Mouse (Mus musculus): ENCODE measurements around the gene Ddx49. TPM values are rescaled to one million over a fixed set of nuclear protein-coding genes. Genes with fewer than 3 reads are reported as not detected.
A peak's percentile ranks its signal among the peaks of the same experiment; 100 is the strongest.

The Ddx49 gene
- polyA plus RNA-seq, 1 experiment from 2014 or later, result 50.4 TPM

DNA sequence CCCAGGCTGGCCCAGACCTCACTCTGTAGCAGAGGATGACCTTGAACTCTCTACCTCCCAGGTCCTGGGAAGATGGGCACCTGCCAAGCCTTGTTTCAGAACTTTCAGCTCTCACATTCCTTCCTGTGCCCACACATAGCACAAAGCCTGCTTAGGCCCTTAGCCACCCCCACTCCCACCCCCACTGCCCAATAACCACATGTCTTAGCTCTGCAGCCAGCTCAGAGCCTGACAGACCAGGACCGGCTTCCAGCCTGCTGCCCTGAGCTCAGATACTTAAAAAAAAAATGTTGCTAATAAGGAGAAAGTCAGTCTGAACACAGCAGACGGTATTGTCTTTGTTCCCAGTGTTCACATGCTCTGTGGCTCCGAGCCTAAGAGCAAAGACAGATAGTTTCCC is 21.3 kb downstream of the Ddx49 start:
- no peak for ATAC-seq (ENCODE audit: low FRiP score, low read depth)
- no peak overlapping the region for H3K4me2 ChIP-seq (replicated peaks)
- H3K27ac ChIP-seq, result no peak overlapping the region

DNA sequence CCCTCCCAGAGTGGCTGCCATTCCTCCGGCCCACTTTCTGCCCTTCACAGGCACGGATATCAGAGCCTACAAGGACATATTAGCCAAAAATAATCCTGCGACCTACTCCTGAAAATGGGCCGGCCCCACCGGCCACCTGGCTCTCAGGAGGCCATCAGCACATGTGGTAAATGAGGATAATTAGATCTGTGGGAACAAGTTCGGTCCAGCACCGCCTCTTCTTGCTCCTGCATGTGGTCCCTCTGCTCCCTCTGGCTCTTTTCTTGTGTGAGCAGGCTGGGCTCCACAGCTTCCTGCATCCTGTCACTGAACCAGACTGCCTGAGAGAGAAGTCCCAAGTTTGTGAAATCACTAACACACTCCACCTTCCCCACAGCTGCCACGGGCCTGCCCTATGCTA is 23.0 kb downstream of the Ddx49 start:
- WGBS, result 70% methylated on average over 8 of the region's 8 CpGs
- Histone ChIP-seq H3K27me3 (replicated peaks) (no peaks in the 10 kb centered on the region), H3K4me1 (peaks cover 25% of the 10 kb centered on the region), H3K9ac (no peak overlapping the region), H3K27ac (0 out of 2 replicates have a peak overlapping the region, but pooled peaks have one; percentile 10), H3K4me3 (no peak overlapping the region), H3K4me2 (replicated peaks) (no peak overlapping the region), H3K36me3 (no peaks in the 10 kb centered on the region), H3K9me3 (no peaks in the 10 kb centered on the region)
- no peak for ATAC-seq (ENCODE audit: low FRiP score, low read depth)

More for the DNA sequence above, 21.3 kb downstream of the Ddx49 start:
- Histone ChIP-seq H3K27me3 (replicated peaks) (no peaks in the 10 kb centered on the region), H3K9ac (no peak overlapping the region), H3K4me1 (peaks cover 29% of the 10 kb centered on the region), H3K9me3 (no peaks in the 10 kb centered on the region), H3K4me3 (no peak overlapping the region), H3K36me3 (peaks cover 14% of the 10 kb centered on the region)
- 60% methylated on average over 3 of the region's 3 CpGs for WGBS

DNA sequence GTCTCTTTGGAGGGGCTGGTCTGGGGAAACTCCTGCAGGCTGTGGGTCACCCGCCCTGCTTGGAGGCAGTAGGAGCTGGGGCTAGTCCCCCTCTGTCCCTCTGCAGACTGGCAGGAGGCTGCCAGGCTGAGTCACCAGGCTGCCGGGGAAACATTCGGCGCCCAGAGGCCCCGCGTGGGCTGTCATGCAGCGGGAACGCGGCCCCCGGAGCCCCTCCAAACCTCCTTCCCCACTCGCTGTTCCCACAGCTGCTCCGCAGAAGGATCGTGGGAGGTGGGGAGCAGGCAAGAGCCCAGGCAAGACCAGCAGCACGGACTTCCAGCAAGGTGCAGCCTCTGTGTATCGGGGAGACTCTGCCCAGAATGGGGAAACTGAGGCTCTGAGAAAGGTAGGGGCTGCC is 24.1 kb downstream of the Ddx49 start:
- Histone ChIP-seq H3K4me1 (peaks cover 17% of the 10 kb centered on the region), H3K27me3 (replicated peaks) (no peaks in the 10 kb centered on the region), H3K36me3 (no peaks in the 10 kb centered on the region), H3K4me2 (replicated peaks) (no peak overlapping the region), H3K27ac (no peak overlapping the region), H3K4me3 (no peak overlapping the region), H3K9me3 (no peaks in the 10 kb centered on the region), H3K9ac (no peak overlapping the region)
- WGBS, result 68% methylated on average over 15 of the region's 15 CpGs
- no peak for ATAC-seq (ENCODE audit: low FRiP score, low read depth)

DNA sequence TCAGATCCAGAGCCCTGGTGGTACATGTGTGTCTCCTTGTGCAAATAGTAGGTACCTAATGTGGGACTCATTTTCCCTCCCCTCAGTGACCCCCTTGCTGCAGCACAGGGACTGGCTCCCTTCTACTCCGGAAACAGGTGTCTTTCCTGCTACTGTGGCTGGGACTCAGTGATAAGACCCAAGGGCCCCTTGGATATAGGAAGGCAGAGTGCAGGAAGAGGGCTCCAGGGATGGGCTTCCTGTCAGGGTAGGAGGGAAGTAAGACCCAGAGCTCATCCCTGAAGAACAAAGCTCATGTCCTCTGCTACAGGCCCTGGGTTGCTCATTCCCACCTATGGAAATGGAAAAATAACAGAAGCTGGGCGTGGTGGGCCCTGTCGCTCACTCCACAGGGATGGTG is 25.8 kb downstream of the Ddx49 start:
- H3K4me2 ChIP-seq (replicated peaks), result no peak overlapping the region
- no peak overlapping the region for H3K4me3 ChIP-seq
- H3K36me3 ChIP-seq, result no peaks in the 10 kb centered on the region
- no peaks in the 10 kb centered on the region for H3K9me3 ChIP-seq
- no peak for ATAC-seq (ENCODE audit: low FRiP score, low read depth)
- 88% methylated on average over 3 of the region's 3 CpGs for WGBS
- no peak overlapping the region for H3K9ac ChIP-seq
- no peak overlapping the region for H3K27ac ChIP-seq
- H3K27me3 ChIP-seq (replicated peaks), result no peaks in the 10 kb centered on the region
- H3K4me1 ChIP-seq, result peaks cover 10% of the 10 kb centered on the region

DNA sequence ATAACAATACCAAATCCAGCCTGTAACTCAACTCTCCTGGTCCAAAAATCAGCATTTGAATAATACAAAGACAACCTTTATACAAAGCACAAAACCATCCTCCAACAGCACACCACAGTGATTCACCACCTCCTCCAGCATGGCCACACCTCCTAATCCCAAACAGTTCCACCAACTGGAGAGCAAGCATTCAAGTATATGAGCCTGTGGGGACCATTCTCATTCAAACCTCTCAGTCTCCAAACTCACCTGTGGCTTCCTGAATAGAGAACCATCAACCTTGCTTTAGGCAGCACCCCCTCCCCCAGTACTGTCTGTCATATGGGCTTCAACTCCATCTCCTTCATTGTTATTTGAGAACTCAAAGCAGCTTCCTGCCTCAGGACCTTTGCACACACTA is 27.9 kb downstream of the Ddx49 start:
- H3K27ac ChIP-seq, result no peak overlapping the region
- ATAC-seq (ENCODE audit: low FRiP score, low read depth), result no peak

DNA sequence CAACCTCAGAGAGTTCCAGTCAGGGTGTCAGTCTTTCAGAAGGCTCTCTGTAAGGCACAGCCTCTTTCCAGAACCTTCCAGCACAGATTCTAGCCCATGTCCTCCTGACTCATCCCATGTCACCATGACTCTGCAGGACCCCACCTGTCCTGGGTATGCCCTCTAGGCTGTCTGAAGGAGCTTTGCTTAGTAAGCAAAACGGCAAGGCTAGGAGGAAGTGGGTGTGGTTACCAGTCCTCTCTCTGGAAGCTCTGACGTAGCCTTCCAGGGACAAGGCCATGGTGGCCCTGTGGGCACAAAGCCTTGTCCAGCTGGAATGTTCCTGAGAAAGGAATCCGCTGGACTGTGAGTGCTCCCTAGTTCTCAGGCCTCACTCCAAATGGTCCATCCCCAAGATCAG is 29.3 kb downstream of the Ddx49 start:
- no peaks in the 10 kb centered on the region for H3K27me3 ChIP-seq (replicated peaks)
- H3K9me3 ChIP-seq, result no peaks in the 10 kb centered on the region
- H3K4me2 ChIP-seq (replicated peaks), result no peak overlapping the region
- 60% methylated on average over 3 of the region's 3 CpGs for WGBS
- no peak overlapping the region for H3K27ac ChIP-seq
- no peak for ATAC-seq (ENCODE audit: low FRiP score, low read depth)
- H3K4me1 ChIP-seq, result no peaks in the 10 kb centered on the region
- H3K36me3 ChIP-seq, result no peaks in the 10 kb centered on the region
- no peak overlapping the region for H3K4me3 ChIP-seq
- H3K9ac ChIP-seq, result no peak overlapping the region

More for the DNA sequence above, 27.9 kb downstream of the Ddx49 start:
- no peak overlapping the region for H3K4me2 ChIP-seq (replicated peaks)
- H3K9ac ChIP-seq, result no peak overlapping the region
- no peaks in the 10 kb centered on the region for H3K9me3 ChIP-seq
- no peaks in the 10 kb centered on the region for H3K36me3 ChIP-seq
- H3K27me3 ChIP-seq (replicated peaks), result no peaks in the 10 kb centered on the region
- no peak overlapping the region for H3K4me3 ChIP-seq
- 0 out of 2 replicates have a peak, but pooled peaks cover 6% of the 10 kb centered on the region for H3K4me1 ChIP-seq

DNA sequence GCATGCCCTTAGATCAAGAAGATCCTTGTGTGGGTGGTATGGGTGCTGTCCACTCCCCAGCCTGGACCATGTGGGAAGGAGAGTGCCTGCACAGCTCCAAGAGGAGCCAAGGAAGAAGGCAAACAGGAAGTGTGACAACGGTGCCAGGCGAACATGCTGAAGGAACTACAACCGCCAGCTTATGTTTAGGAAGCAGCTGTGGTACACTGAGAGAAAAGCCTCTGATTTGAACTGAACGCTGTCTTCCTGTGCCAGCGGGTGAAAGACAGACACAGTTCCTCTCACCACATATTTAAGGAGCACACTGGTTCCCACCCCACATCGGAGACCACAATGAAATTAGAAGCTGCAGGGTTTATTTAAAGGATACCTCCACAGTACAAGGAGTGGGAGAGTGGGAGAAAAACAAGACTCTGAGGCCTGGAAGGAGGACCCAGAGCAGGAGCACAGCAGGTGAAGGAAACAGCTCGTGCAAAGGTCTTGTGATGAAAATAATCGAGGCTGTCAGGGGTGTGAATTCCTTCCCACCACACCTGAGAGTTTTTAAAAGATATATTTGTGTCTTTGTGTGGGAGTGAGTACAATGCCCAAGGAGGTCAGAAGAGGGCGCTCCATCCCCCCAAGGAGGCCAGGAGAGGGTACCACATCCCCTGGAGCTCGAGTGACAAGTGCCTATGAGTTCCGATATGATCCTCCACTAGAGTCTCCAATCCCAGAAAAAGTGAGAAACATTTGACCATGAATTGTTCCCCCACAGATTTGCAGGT is 33.3 kb downstream of the Ddx49 start:
- Histone ChIP-seq H3K4me1 (no peaks in the 10 kb centered on the region), H3K27ac (no peak overlapping the region), H3K36me3 (peaks cover 20% of the 10 kb centered on the region), H3K4me3 (no peak overlapping the region), H3K9ac (no peak overlapping the region), H3K9me3 (no peaks in the 10 kb centered on the region), H3K27me3 (replicated peaks) (no peaks in the 10 kb centered on the region), H3K4me2 (replicated peaks) (no peak overlapping the region)
- ATAC-seq (ENCODE audit: low FRiP score, low read depth), result no peak
- 62% methylated on average over 11 of the region's 11 CpGs for WGBS

DNA sequence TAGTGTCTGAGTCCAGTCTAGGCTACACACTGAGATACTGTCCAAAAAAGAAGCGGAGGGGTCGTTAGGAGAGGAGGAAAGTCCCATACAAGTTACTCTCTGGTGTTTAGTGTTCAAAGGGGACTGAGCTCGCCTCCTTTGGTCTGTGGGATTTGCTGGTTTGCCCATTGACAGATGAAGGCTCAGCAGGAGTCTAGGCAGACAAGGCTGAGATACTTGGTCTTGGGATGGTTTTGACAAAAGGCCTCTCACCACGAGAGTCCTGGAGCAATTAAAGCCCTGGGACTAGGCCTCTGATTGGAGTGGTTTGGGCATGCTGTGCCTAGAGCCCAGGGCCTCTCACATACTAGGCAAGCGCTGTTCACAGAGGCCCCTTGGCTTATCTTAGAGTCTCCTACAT is 34.0 kb downstream of the Ddx49 start:
- H3K9ac ChIP-seq, result no peak overlapping the region
- peaks cover 26% of the 10 kb centered on the region for H3K36me3 ChIP-seq
- no peaks in the 10 kb centered on the region for H3K4me1 ChIP-seq
- no peaks in the 10 kb centered on the region for H3K9me3 ChIP-seq
- 44% methylated on average over 5 of the region's 5 CpGs for WGBS
- no peak for ATAC-seq (ENCODE audit: low FRiP score, low read depth)
- H3K27me3 ChIP-seq (replicated peaks), result no peaks in the 10 kb centered on the region
- no peak overlapping the region for H3K4me3 ChIP-seq
- H3K4me2 ChIP-seq (replicated peaks), result no peak overlapping the region
- no peak overlapping the region for H3K27ac ChIP-seq

DNA sequence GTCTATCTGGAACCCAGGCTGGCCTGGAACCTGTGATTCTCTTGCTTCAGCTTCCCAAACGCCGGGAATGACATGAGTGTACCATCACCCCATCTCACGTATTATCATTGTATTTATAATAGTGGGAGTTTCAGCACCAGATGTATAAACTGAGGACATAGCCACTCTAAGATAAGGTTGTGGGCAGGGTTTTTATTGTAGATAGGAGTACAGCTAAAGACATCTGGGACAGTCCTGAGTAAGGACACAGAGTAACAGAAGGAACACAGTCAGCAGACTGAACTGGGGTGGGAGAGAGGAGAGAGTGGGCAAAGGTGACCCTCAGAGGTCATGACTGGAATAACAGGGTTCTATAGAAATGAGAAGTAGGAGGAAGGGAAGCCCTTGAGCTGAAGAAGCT is 34.6 kb downstream of the Ddx49 start:
- H3K9me3 ChIP-seq, result no peaks in the 10 kb centered on the region
- H3K27ac ChIP-seq, result no peak overlapping the region
- WGBS, result 96% methylated on average over 3 of the region's 3 CpGs
- H3K36me3 ChIP-seq, result peaks cover 33% of the 10 kb centered on the region
- H3K4me1 ChIP-seq, result no peaks in the 10 kb centered on the region
- H3K27me3 ChIP-seq (replicated peaks), result no peaks in the 10 kb centered on the region
- H3K4me3 ChIP-seq, result no peak overlapping the region
- H3K9ac ChIP-seq, result no peak overlapping the region
- no peak for ATAC-seq (ENCODE audit: low FRiP score, low read depth)
- H3K4me2 ChIP-seq (replicated peaks), result no peak overlapping the region

DNA sequence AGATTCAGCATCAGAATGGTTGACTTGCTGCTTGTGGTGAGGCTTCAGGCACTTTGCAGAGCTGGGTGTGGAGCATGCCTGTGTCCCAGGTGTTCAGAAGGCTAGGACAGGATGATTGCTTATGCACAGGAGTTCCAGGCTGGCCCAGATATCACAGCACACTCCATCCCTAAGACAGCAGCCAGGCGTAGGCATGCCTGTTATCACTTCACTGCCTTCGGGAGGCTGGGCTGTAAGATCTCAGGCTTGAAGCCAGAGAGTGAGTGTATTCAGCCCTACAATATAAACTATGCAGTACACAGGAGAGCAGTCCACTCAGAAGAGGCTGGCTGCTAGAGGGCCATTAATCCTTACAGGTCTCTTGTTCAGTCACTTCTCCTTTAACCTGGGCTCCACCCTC is 43.2 kb downstream of the Ddx49 start:
- no peaks in the 10 kb centered on the region for H3K27me3 ChIP-seq (replicated peaks)
- peaks cover 99% of the 10 kb centered on the region for H3K36me3 ChIP-seq
- H3K9ac ChIP-seq, result no peak overlapping the region
- H3K4me3 ChIP-seq, result no peak overlapping the region
- H3K27ac ChIP-seq, result no peak overlapping the region
- H3K4me1 ChIP-seq, result no peaks in the 10 kb centered on the region
- no peak for ATAC-seq (ENCODE audit: low FRiP score, low read depth)
- no peak overlapping the region for H3K4me2 ChIP-seq (replicated peaks)
- no peaks in the 10 kb centered on the region for H3K9me3 ChIP-seq
- WGBS, result 89% methylated on average over 2 of the region's 2 CpGs

DNA sequence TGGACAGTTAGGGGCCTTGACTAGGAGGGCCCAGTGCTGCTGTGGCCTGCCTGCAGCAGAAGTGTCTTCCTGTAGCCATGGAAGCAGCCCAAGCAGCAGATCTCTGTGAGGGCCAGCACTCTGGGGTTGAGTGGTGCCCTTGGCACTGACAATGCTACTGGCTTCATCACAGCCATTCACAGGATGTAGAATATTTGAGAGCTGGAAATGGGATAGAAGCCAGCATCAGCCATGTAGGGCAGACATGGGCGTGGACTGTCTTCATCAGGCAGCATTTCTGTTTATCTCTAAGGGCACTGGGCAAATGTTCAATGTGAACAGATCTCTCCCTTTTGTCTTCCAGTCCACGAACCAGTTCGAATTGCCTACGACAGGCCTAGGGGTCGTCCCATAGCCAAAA is 43.7 kb downstream of the Ddx49 start:
- no peak overlapping the region for H3K27ac ChIP-seq
- no peaks in the 10 kb centered on the region for H3K9me3 ChIP-seq
- no peak overlapping the region for H3K9ac ChIP-seq
- H3K4me1 ChIP-seq, result no peaks in the 10 kb centered on the region
- H3K27me3 ChIP-seq (replicated peaks), result no peaks in the 10 kb centered on the region
- H3K4me3 ChIP-seq, result no peak overlapping the region
- WGBS, result 95% methylated on average over 5 of the region's 5 CpGs
- no peak for ATAC-seq (ENCODE audit: low FRiP score, low read depth)
- peaks cover 99% of the 10 kb centered on the region for H3K36me3 ChIP-seq
- H3K4me2 ChIP-seq (replicated peaks), result no peak overlapping the region

DNA sequence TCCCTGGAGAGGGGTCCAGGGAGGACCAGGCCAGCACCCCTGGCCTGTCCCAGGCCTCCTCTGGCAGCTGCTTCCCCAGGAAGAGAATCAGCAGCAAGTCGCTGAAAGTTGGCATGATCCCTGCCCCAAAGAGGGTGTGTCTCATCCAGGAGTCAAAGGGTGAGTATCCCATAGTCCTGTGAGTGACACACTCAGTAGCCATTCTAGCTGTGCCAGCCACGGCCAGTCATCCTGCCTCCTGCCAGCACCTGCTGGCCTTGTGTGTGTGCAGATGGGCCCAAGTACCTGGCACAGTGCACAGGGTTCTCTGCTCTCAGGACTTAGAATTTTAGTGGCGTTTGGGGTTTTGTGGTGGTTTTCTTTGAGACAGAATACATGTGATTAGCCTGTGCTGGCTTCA is 44.8 kb downstream of the Ddx49 start:
- Histone ChIP-seq H3K4me2 (replicated peaks) (no peak overlapping the region), H3K27ac (no peak overlapping the region), H3K9ac (no peak overlapping the region), H3K27me3 (replicated peaks) (no peaks in the 10 kb centered on the region), H3K4me3 (no peak overlapping the region), H3K36me3 (peaks cover 99% of the 10 kb centered on the region), H3K9me3 (no peaks in the 10 kb centered on the region), H3K4me1 (no peaks in the 10 kb centered on the region)
- no peak for ATAC-seq (ENCODE audit: low FRiP score, low read depth)
- 91% methylated on average over 3 of the region's 3 CpGs for WGBS

DNA sequence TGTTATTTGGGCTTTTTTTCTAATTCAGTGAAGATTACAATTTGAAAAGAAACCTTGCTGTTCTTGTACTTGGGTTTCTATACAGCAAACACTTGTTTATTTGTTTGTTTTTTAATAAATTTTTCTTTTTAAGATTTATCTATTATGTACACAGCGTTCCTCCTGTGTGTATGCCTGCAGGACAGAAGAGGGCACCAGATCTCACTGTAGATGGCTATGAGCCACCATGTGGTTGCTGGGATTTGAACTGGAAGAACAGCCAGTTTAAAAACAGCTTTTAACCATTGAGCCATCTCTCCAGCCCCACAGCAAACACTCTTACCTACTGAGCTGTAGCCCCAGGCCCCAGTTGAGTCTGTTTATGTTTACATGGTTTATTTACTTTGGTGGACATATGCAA is 47.7 kb downstream of the Ddx49 start:
- Histone ChIP-seq H3K4me3 (no peak overlapping the region), H3K27ac (no peak overlapping the region), H3K9me3 (no peaks in the 10 kb centered on the region), H3K9ac (no peak overlapping the region), H3K36me3 (peaks cover 98% of the 10 kb centered on the region), H3K4me1 (no peaks in the 10 kb centered on the region), H3K4me2 (replicated peaks) (no peak overlapping the region), H3K27me3 (replicated peaks) (no peaks in the 10 kb centered on the region)
- 92% methylated on average over 1 of the region's 1 CpGs for WGBS
- ATAC-seq (ENCODE audit: low FRiP score, low read depth), result no peak
